Mouse (Mus musculus) liver, postnatal 0 days (tissue): ENCODE results near the gene Olfr281. TPM values are rescaled to one million over a fixed set of nuclear protein-coding genes. Genes with fewer than 3 reads are reported as not detected.

Source experiments
- ATAC-seq: fragments of 200-750 bp; cut with Nextera tagmentation; 2 replicates; pipeline ENCODE4 v1.8.0; 2017; ENCODE audit warnings: mild to moderate bottlenecking, moderate library complexity
- DNase-seq: peaks from one replicate; pipeline ENCODE4 v3.0.0-alpha.2; 2016
- H3K27ac ChIP-seq: fragments of 300-500 bp; sonication (generic); 2 replicates; pipeline ENCODE4 v1.5.1; 2014; ENCODE audit warnings: antibody characterized with exemption, moderate library complexity, mild to moderate bottlenecking, low read depth
- H3K27me3 ChIP-seq: fragments of 300-500 bp; sonication (generic); 2 replicates; pipeline ENCODE4 v1.6.1; 2014; ENCODE audit warnings: low read length, control low read depth, mixed read lengths; ENCODE audit not compliant: insufficient read depth
- H3K36me3 ChIP-seq: fragments of 300-500 bp; sonication (generic); replicated peaks from 2 replicates; pipeline ENCODE4 v1.6.1; 2014; ENCODE audit warnings: mild to moderate bottlenecking, control low read depth, low read length, moderate library complexity, mixed read lengths; ENCODE audit not compliant: insufficient read depth
- H3K4me1 ChIP-seq: fragments of 300-500 bp; sonication (generic); 2 replicates; pipeline ENCODE4 v1.6.1; 2014; ENCODE audit warnings: antibody characterized with exemption, mild to moderate bottlenecking, control low read depth; ENCODE audit not compliant: insufficient read depth
- H3K4me2 ChIP-seq: fragments of 300-500 bp; sonication (generic); 2 replicates; pipeline ENCODE4 v1.6.1; 2014; ENCODE audit warnings: low read depth, mild to moderate bottlenecking, low read length, moderate library complexity, mixed read lengths
- H3K4me3 ChIP-seq: fragments of 300-500 bp; sonication (generic); 2 replicates; pipeline ENCODE4 v1.5.1; 2014; ENCODE audit warnings: low read depth, low read length
- H3K9ac ChIP-seq: fragments of 300-500 bp; sonication (generic); replicated peaks from 2 replicates; pipeline ENCODE4 v1.6.1; 2014; ENCODE audit warnings: mild to moderate bottlenecking, moderate library complexity
- H3K9me3 ChIP-seq: fragments of 300-500 bp; sonication (generic); 2 replicates; pipeline ENCODE4 v1.6.1; 2016; ENCODE audit warnings: mild to moderate bottlenecking, control low read depth, low read length, mixed read lengths
- CTCF ChIP-seq: sonication (generic); IDR thresholded peaks from 2 replicates; pipeline ENCODE4 v1.5.1; 2016; ENCODE audit warnings: antibody characterized with exemption, low read depth
- EP300 ChIP-seq: IDR thresholded peaks from 2 replicates; pipeline ENCODE4 v1.6.1; 2016; ENCODE audit warnings: antibody characterized with exemption, low read depth, mild to moderate bottlenecking
- WGBS: fragments of 180-500 bp; shearing (Covaris S2); extraction: QIAGEN DNeasy Blood & Tissue Kit; methylation state at CpG from one replicate; pipeline ENCODE4 v1.1.7; 2014; ENCODE audit not compliant: insufficient replicate concordance; 5-methylcytosine and 5-hydroxymethylcytosine counted together
- polyA plus RNA-seq: library from polyadenylated mRNA; unstranded; fragments of >200 nt; fragmentation: Nextera tagmentation; extraction: Ambion mirVana; gene quantifications from 2 replicates; pipeline ENCODE4 v1.2.1, GENCODE M21; 2015

The Olfr281 gene
- polyA plus RNA-seq, 1 experiment from 2014 or later, result not detected

DNA sequence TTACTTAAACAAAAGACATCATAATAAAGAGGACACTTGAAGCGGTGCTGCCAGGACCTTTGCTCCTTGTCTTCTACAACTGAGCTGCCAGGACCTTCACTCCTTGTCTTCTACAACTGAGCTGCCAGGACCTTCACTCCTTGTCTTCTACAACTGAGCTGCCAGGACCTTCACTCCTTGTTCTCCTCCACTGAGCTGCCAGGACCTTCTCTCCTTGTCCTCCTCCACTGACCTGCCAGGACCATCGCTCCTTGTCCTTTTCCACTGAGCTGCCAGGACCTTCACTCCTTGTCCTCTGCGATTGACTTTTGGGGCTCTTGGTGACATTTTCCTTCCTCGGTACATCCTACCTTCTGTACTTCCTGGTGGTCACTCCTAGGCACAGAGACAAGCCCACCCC is 3.9 kb upstream of the Olfr281 start:
- Histone ChIP-seq H3K36me3 (no peaks in the 10 kb centered on the region), H3K27me3 (no peaks in the 10 kb centered on the region), H3K9ac (no peak overlapping the region), H3K27ac (no peak overlapping the region), H3K9me3 (no peaks in the 10 kb centered on the region), H3K4me3 (no peak overlapping the region), H3K4me2 (no peak overlapping the region), H3K4me1 (no peaks in the 10 kb centered on the region)
- WGBS, result 47% methylated on average over 4 of the region's 4 CpGs
- DNase-seq (no peak), ATAC-seq (no peak)
- no peak for TF ChIP-seq CTCF
- TF ChIP-seq EP300, result no peak

DNA sequence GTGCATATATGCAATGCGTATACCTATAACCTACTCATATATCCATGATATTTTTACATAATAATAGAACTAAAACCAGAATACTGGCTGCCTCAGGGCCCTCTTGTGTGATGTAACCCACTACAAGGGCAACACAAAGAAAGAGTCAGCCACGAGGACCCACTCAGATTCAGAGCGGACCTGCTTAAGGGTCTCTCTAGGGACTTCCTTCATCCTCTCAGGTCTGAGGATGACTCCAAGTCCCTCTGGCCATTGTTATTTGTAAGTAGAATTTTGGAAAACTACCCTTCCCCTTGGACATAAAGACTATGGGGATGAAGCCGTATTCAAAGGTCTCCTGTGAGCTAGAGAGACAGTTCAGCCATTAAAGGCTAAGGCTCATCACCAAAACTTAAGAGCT is 17.2 kb downstream of the Olfr281 start, which contains the start of gene OR5BS1P:
TSS of gene OR5BS1P (plus strand) at position 301 of the 400 bp plus-strand sequence.
- H3K9me3 ChIP-seq, result no peaks in the 10 kb centered on the region
- no peak within 1 kb of the TSS for H3K9ac ChIP-seq
- no peaks in the 10 kb centered on the region for H3K36me3 ChIP-seq
- H3K27me3 ChIP-seq, result no peaks in the 10 kb centered on the region
- ATAC-seq, result no peak
- no peaks in the 10 kb centered on the region for H3K4me1 ChIP-seq
- WGBS, result 80% methylated on average over 4 of the region's 4 CpGs
- H3K27ac ChIP-seq, result no peak within 1 kb of the TSS
- H3K4me3 ChIP-seq, result no peak within 1 kb of the TSS
- H3K4me2 ChIP-seq, result no peak within 1 kb of the TSS
- DNase-seq, result no peak
- TF ChIP-seq EP300 (no peak), CTCF (no peak)

DNA sequence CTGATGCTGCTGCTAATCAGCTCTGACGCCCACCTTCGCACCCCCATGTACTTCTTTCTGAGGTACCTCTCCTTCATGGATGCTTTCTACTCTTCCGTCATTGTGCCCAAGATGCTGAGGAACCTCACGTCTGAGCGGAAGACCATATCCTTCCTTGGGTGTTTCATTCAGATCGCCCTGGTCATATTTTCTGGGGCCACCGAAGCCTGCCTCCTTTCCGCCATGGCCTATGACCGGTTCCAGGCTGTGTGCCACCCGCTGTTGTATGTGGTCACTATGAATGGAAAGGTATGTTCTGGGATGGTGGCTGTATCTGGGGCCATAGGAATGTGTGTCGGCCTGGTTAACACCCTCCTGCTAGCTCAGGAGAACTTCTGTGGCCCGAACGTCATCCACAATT is 19.2 kb downstream of the Olfr281 start:
- Histone ChIP-seq H3K4me2 (no peak overlapping the region), H3K4me1 (no peaks in the 10 kb centered on the region), H3K4me3 (no peak overlapping the region), H3K27ac (no peak overlapping the region), H3K27me3 (no peaks in the 10 kb centered on the region), H3K36me3 (no peaks in the 10 kb centered on the region), H3K9me3 (no peaks in the 10 kb centered on the region), H3K9ac (no peak overlapping the region)
- TF ChIP-seq CTCF (no peak), EP300 (no peak)
- 87% methylated on average over 13 of the region's 13 CpGs for WGBS
- ATAC-seq (no peak), DNase-seq (no peak)

DNA sequence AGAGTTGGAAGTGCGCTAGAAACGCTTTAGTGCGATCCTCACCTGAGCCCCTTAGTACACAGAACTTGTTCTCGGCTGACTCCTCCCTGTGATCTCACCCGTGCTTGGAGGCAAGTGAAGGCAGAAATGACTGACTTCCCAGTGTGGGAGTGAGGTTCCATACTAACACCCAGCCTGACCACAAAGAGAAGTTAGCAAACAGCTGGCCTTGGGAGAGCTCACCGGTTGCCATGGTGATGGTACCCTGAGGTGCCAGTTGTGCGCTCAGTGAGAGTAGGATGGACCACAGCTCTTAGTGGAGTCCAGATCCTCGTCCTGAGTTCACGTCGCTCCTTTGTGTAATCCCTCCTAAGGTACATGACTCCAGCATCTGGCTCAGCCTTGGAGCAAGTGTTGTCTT is 22.6 kb downstream of the Olfr281 start:
- no peaks in the 10 kb centered on the region for H3K4me1 ChIP-seq
- no peak overlapping the region for H3K27ac ChIP-seq
- H3K9me3 ChIP-seq, result no peaks in the 10 kb centered on the region
- no peaks in the 10 kb centered on the region for H3K36me3 ChIP-seq
- 75% methylated on average over 10 of the region's 10 CpGs for WGBS
- no peak overlapping the region for H3K4me2 ChIP-seq
- H3K4me3 ChIP-seq, result no peak overlapping the region
- DNase-seq (no peak), ATAC-seq (no peak)
- H3K27me3 ChIP-seq, result no peaks in the 10 kb centered on the region
- no peak overlapping the region for H3K9ac ChIP-seq
- TF ChIP-seq EP300 (no peak), CTCF (no peak)

DNA sequence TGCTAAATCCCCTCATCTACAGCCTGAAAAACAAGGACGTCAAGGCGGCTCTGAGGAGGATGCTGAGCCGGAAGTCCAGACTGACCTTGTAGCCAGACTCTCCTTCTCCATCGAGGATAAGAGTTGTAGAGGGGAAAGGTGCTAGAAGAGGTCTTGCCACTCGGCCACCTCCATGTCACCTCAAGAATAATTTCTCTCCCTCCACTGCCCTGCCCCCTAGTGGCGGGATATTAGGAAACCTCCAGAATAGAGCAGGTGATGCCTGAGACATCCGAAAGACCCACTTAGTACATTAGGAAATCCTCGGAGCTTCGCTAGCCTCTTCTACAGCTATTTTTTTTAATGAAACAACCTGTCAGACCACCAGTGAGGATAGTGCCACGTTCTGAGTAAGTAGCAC is 23.0 kb downstream of the Olfr281 start:
- H3K9me3 ChIP-seq, result no peaks in the 10 kb centered on the region
- H3K4me2 ChIP-seq, result no peak overlapping the region
- DNase-seq, result peak; percentile 51
- no peak overlapping the region for H3K4me3 ChIP-seq
- no peaks in the 10 kb centered on the region for H3K27me3 ChIP-seq
- no peaks in the 10 kb centered on the region for H3K36me3 ChIP-seq
- no peak for TF ChIP-seq EP300
- peak; percentile 68 for TF ChIP-seq CTCF
- no peaks in the 10 kb centered on the region for H3K4me1 ChIP-seq
- no peak for ATAC-seq
- H3K27ac ChIP-seq, result no peak overlapping the region
- no peak overlapping the region for H3K9ac ChIP-seq
- 44% methylated on average over 10 of the region's 10 CpGs for WGBS

DNA sequence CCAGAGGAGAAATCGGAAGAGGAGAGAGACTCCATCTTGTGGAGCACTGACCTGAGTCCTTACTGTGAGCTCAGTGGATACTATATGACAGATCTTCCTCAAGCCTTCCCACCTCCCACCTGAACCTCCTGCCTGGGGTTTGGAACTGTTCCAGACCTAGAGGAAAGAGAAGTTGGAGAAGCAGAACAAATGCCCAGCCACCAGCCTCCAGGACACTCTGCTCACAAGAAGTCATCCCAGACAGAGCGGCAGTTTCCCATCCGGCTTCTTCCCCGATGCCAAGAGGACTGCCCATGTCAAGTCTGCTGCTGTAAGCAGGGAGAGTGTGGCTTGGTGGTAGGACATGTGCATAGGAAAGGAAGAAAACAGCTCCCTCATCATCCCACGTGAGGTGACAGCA is 23.9 kb downstream of the Olfr281 start:
- Histone ChIP-seq H3K36me3 (no peaks in the 10 kb centered on the region), H3K27ac (no peak overlapping the region), H3K9ac (no peak overlapping the region), H3K4me2 (no peak overlapping the region), H3K4me3 (no peak overlapping the region), H3K27me3 (no peaks in the 10 kb centered on the region), H3K4me1 (no peaks in the 10 kb centered on the region), H3K9me3 (no peaks in the 10 kb centered on the region)
- 72% methylated on average over 5 of the region's 5 CpGs for WGBS
- DNase-seq (no peak), ATAC-seq (no peak)
- TF ChIP-seq CTCF (no peak), EP300 (no peak)

DNA sequence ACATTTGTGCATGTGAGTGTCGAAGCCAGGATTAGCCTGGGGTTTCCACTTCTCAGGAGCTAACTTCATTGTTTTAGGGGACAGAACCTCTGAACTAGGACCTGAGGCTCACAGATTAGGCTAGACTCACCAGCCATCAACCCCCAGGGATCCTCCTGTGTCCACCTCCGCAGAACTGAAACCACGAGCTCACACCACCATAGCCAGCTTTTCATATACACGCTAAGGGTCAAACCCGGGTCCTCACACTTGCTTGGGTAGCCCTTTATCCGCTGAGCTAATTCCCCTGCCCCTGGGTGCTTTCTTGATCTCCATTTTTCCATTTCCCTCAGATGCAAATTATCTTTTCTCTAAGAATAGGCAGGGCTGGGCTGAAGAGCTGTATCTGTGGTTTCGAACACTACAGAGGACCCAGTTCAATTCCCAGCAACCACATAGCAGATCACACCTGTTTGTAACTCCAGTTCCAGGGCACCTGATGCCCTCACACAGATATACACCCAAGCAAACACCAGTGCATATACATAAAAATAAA is 27.2 kb downstream of the Olfr281 start:
- Histone ChIP-seq H3K9ac (no peak overlapping the region), H3K9me3 (no peaks in the 10 kb centered on the region), H3K27me3 (no peaks in the 10 kb centered on the region), H3K4me2 (no peak overlapping the region), H3K4me1 (0 out of 2 replicates have a peak, but pooled peaks cover 4% of the 10 kb centered on the region), H3K4me3 (no peak overlapping the region), H3K36me3 (no peaks in the 10 kb centered on the region), H3K27ac (no peak overlapping the region)
- DNase-seq (no peak), ATAC-seq (no peak)
- TF ChIP-seq EP300 (no peak), CTCF (no peak)
- 60% methylated on average over 7 of the region's 7 CpGs for WGBS
